Mouse (Mus musculus): ENCODE results near the gene Hmgcs1.

Gene Hmgcs1

GRCm38 (mm10) chr13:119754635-119755020 lies 64.4 kb downstream of the Hmgcs1 start:
- no peak for DNase-seq

GRCm38 (mm10) chr13:119755141-119755547 lies 65.0 kb downstream of the Hmgcs1 start:
- peak; percentile 46 for DNase-seq

- peak; percentile 85 for DNase-seq
These were observed 65.7 kb downstream of the Hmgcs1 start, which contains the start of gene Nim1k for GRCm38 (mm10) chr13:119755681-119756471. TSS of gene Nim1k (minus strand) at chr13:119755882.

- no peak for DNase-seq
These were observed 66.7 kb downstream of the Hmgcs1 start for GRCm38 (mm10) chr13:119756831-119757230.
